Mouse (Mus musculus) CH12.LX (cell line): ENCODE results near the gene D630003M21Rik.

ENCODE experiments used
- CTCF ChIP-seq, 2 experiments: IDR thresholded peaks in 1 of 2; conservative IDR thresholded peaks in 1 of 2; 2 replicates each; pipeline ENCODE4 v1.5.1; 2011 to 2012; ENCODE audit warnings: low read depth in 2 of 2, low read length in 2 of 2, improper control_type of control experiment in 1 of 2, inconsistent platforms in 1 of 2, mild to moderate bottlenecking in 1 of 2, moderate library complexity in 1 of 2
- EP300 ChIP-seq: IDR thresholded peaks from 2 replicates; pipeline ENCODE4 v1.6.1; 2011; ENCODE audit warnings: low read length, improper control_type of control experiment
- MAFK ChIP-seq: IDR thresholded peaks from 2 replicates; pipeline ENCODE4 v1.6.1; 2011; ENCODE audit warnings: low read length, improper control_type of control experiment; ENCODE audit not compliant: insufficient replicate concordance
- MAZ ChIP-seq: IDR thresholded peaks from 2 replicates; pipeline ENCODE4 v1.6.1; 2012; ENCODE audit warnings: low read depth, mild to moderate bottlenecking, inconsistent platforms, low read length, improper control_type of control experiment, moderate library complexity
- MXI1 ChIP-seq: IDR thresholded peaks from 2 replicates; pipeline ENCODE4 v1.6.1; 2011; ENCODE audit warnings: mild to moderate bottlenecking, low read depth, low read length, improper control_type of control experiment
- POLR2A ChIP-seq: IDR thresholded peaks from 2 replicates; pipeline ENCODE4 v1.6.1; 2011; ENCODE audit warnings: low read depth, mild to moderate bottlenecking, improper control_type of control experiment, low read length
- TBP ChIP-seq: conservative IDR thresholded peaks from 2 replicates; pipeline ENCODE4 v1.6.1; 2011; ENCODE audit warnings: low read depth, low read length, improper control_type of control experiment
- USF1 ChIP-seq: IDR thresholded peaks from 2 replicates; pipeline ENCODE4 v1.6.1; 2014; ENCODE audit warnings: low read depth, mild to moderate bottlenecking, inconsistent platforms, low read length, improper control_type of control experiment
- ZMIZ1 ChIP-seq: IDR thresholded peaks from 2 replicates; pipeline ENCODE4 v1.6.1; 2012; ENCODE audit warnings: low read depth, mild to moderate bottlenecking, inconsistent platforms, low read length, improper control_type of control experiment
- ZNF384 ChIP-seq: IDR thresholded peaks from 2 replicates; pipeline ENCODE4 v1.6.1; 2012; ENCODE audit warnings: low read depth, low read length, improper control_type of control experiment, inconsistent platforms

DNA sequence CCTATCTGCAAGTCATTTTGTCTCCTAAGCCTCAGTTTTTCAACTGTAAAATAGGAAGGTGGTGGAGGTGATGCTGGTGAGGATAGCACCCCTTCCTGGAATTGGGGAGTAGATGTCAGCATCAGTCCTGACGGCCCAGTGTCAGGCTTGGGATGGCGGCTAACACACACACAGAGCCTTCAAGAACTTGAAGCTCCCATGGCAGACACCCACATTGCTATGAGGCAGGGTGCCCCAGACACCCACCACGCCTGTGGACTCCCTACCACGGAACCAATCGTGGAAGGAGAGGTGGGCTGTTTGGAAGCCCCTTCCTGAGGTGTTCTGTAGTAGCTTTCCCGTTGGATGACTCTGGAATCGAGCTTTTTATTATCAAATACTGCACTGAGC is 476 bp upstream of the D630003M21Rik start:
- TF ChIP-seq TBP (no peak), CTCF (conservative IDR thresholded peaks at IDR 0.05 in 1 of 2, IDR thresholded peaks at IDR 0.05 in 1 of 2; ENCODE audit: low read depth in 2 of 2, low read length in 2 of 2) (no peak), POLR2A (no peak), MAZ (no peak), USF1 (no peak), EP300 (no peak), ZNF384 (no peak), MAFK (no peak), ZMIZ1 (no peak), MXI1 (no peak)
